Mouse (Mus musculus): ENCODE results near the gene Olfr672. TPM values are rescaled to one million over a fixed set of nuclear protein-coding genes. Genes with fewer than 3 reads are reported as not detected.
"Not testable (repeated sequence)": the region's sequence is repeated elsewhere in the genome, so short reads cannot be mapped to it uniquely, and the experiment has no call there.

Olfr672 gene
- total RNA-seq (2021), result not detected
- long read RNA-seq, experiment 1, result 0 reads
- long read RNA-seq, experiment 2, result 0 reads

GRCm38 (mm10) chr7:105001929-105002328 lies at the start of gene Olfr672:
TSS of gene Olfr672 (minus strand) at chr7:105002029.
- intact Hi-C loops (cut with DNase I), result no loop called here
- DNase-seq (ENCODE audit: low spot score in 2 of 2), result no peak

- peak in 1 of 2 experiments; percentile 2 for DNase-seq (ENCODE audit: low spot score in 2 of 2)
- intact Hi-C loops (cut with DNase I), result not testable (repeated sequence)
Observed at GRCm38 (mm10) chr7:105033836-105034235, 32.0 kb upstream of the Olfr672 start.

GRCm38 (mm10) chr7:105032398-105032797 lies 30.6 kb upstream of the Olfr672 start, which contains the start of gene Olfr676:
TSS of gene Olfr676 (plus strand) at chr7:105032698.
- DNase-seq (ENCODE audit: low spot score in 2 of 2), result no peak
- intact Hi-C loops (cut with DNase I), result no loop called here

GRCm38 (mm10) chr7:105028360-105028759 lies 26.5 kb upstream of the Olfr672 start, which contains the start of gene Olfr675:
TSS of gene Olfr675 (minus strand) at chr7:105028460.
- DNase-seq (ENCODE audit: low spot score in 2 of 2), result no peak
- intact Hi-C loops (cut with DNase I), result no loop called here

- DNase-seq (ENCODE audit: low spot score in 2 of 2), result peak in 1 of 2 experiments; percentile 2
- intact Hi-C loops (cut with DNase I), result no loop called here
Observed at GRCm38 (mm10) chr7:105022530-105022929, 20.7 kb upstream of the Olfr672 start.

- intact Hi-C loops (cut with DNase I), result no loop called here
- no peak for DNase-seq (ENCODE audit: low spot score in 2 of 2)
Observed at GRCm38 (mm10) chr7:104979026-104979425, 22.8 kb downstream of the Olfr672 start, which contains the start of gene Olfr671. TSS of gene Olfr671 (minus strand) at chr7:104979126.

- intact Hi-C loops (cut with DNase I), result not testable (repeated sequence)
- peak in 1 of 2 experiments; percentile 3 for DNase-seq (ENCODE audit: low spot score in 2 of 2)
Observed at GRCm38 (mm10) chr7:104972507-104972906, 29.3 kb downstream of the Olfr672 start.

- intact Hi-C loops (cut with DNase I), result no loop called here
- no peak for DNase-seq (ENCODE audit: low spot score in 2 of 2)
Observed at GRCm38 (mm10) chr7:104962520-104962919, 39.3 kb downstream of the Olfr672 start, which contains the start of gene Olfr670. TSS of gene Olfr670 (minus strand) at chr7:104962620.

- DNase-seq (ENCODE audit: low spot score in 2 of 2); intact Hi-C loops (cut with DNase I): not testable (repeated sequence)
Observed at GRCm38 (mm10) chr7:104950234-104950633, 51.6 kb downstream of the Olfr672 start.

Other genes with a start within 250 kb of the Olfr672 start
- not detected for gene Usp17le, start 224.6 kb downstream of the Olfr672 start, total RNA-seq (2021)
- not detected for gene Usp17lb, start 159.4 kb downstream of the Olfr672 start, total RNA-seq (2021)
- not detected for gene Usp17la, start 145.0 kb downstream of the Olfr672 start, total RNA-seq (2021)
- not detected for gene Olfr665, start 124.0 kb downstream of the Olfr672 start, total RNA-seq (2021)
- not detected for gene Olfr666, start 106.1 kb downstream of the Olfr672 start, total RNA-seq (2021)
- gene Olfr667, start 80.5 kb downstream of the Olfr672 start, total RNA-seq (2021), result not detected
- gene Olfr668, start 74.0 kb downstream of the Olfr672 start, total RNA-seq (2021), result not detected
- not detected for gene Olfr669, start 67.8 kb downstream of the Olfr672 start, total RNA-seq (2021)
- gene Olfr670, start 39.4 kb downstream of the Olfr672 start, total RNA-seq (2021), result not detected
- not detected for gene Olfr671, start 22.9 kb downstream of the Olfr672 start, total RNA-seq (2021)
- gene Olfr675, start 26.4 kb upstream of the Olfr672 start, total RNA-seq (2021), result not detected
- not detected for gene Olfr676, start 30.7 kb upstream of the Olfr672 start, total RNA-seq (2021)
- gene Olfr677, start 49.3 kb upstream of the Olfr672 start, total RNA-seq (2021), result not detected
- not detected for gene Olfr678, start 62.4 kb upstream of the Olfr672 start, total RNA-seq (2021)
- gene Olfr679, start 79.2 kb upstream of the Olfr672 start, total RNA-seq (2021), result not detected
- gene Olfr680-ps1, start 90.8 kb upstream of the Olfr672 start, total RNA-seq (2021), result not detected
- gene Olfr681, start 114.8 kb upstream of the Olfr672 start, total RNA-seq (2021), result not detected
- not detected for gene Olfr683, start 145.0 kb upstream of the Olfr672 start, total RNA-seq (2021)
- gene Olfr684, start 161.6 kb upstream of the Olfr672 start, total RNA-seq (2021), result not detected
- not detected for gene Olfr685, start 184.0 kb upstream of the Olfr672 start, total RNA-seq (2021)
- gene Olfr686, start 205.5 kb upstream of the Olfr672 start, total RNA-seq (2021), result not detected